Mouse (Mus musculus): Measurements from ENCODE around the gene Pinlyp.

Pinlyp gene

GRCm38 (mm10) chr7:24546068-24546614 is at the start of gene Pinlyp, which contains the start of gene Xrcc1:
Gene Pinlyp (minus strand): TSS chr7:24546118.
Gene Xrcc1 (plus strand): TSS chr7:24546289.
- DNase-seq = no peak

- DNase-seq = no peak
These were observed 49.5 kb upstream of the Pinlyp start for GRCm38 (mm10) chr7:24595464-24595863.

- DNase-seq = no peak
These were observed 48.4 kb upstream of the Pinlyp start for GRCm38 (mm10) chr7:24594309-24594803.

- DNase-seq = peak; percentile 75 to 76
These were observed 47.8 kb upstream of the Pinlyp start for GRCm38 (mm10) chr7:24593621-24594308.

- no peak for DNase-seq
These were observed 46.9 kb upstream of the Pinlyp start for GRCm38 (mm10) chr7:24592781-24593180.

- no peak for DNase-seq
These were observed 46.2 kb upstream of the Pinlyp start for GRCm38 (mm10) chr7:24592163-24592562.

- DNase-seq = no peak
These were observed 45.8 kb upstream of the Pinlyp start for GRCm38 (mm10) chr7:24591735-24592134.

- DNase-seq = peak; percentile 75 to 87
These were observed 42.4 kb upstream of the Pinlyp start for GRCm38 (mm10) chr7:24588336-24588735.

- DNase-seq = no peak
These were observed 41.6 kb upstream of the Pinlyp start, which contains the start of the genes Ethe1 and Zfp575 for GRCm38 (mm10) chr7:24587330-24588105. Gene Ethe1 (plus strand): TSS chr7:24587543. Gene Zfp575 (minus strand): TSS chr7:24587641.

- no peak for DNase-seq
These were observed 40.9 kb upstream of the Pinlyp start for GRCm38 (mm10) chr7:24586828-24587227.

- DNase-seq = no peak
These were observed 40.1 kb upstream of the Pinlyp start for GRCm38 (mm10) chr7:24585995-24586394.

GRCm38 (mm10) chr7:24584876-24585275 is 39.0 kb upstream of the Pinlyp start:
- no peak for DNase-seq

GRCm38 (mm10) chr7:24577811-24578210 is 31.9 kb upstream of the Pinlyp start:
- no peak for DNase-seq

- DNase-seq = no peak
These were observed 28.4 kb upstream of the Pinlyp start for GRCm38 (mm10) chr7:24574224-24574796.

- no peak for DNase-seq
These were observed 26.5 kb upstream of the Pinlyp start for GRCm38 (mm10) chr7:24572455-24572854.

- DNase-seq = no peak
These were observed 25.2 kb upstream of the Pinlyp start for GRCm38 (mm10) chr7:24571071-24571470.

GRCm38 (mm10) chr7:24568512-24568911 is 22.6 kb upstream of the Pinlyp start:
- DNase-seq = no peak

- DNase-seq = no peak
These were observed 20.3 kb upstream of the Pinlyp start for GRCm38 (mm10) chr7:24566206-24566605.

- DNase-seq = no peak
These were observed 19.7 kb upstream of the Pinlyp start for GRCm38 (mm10) chr7:24565627-24566026.

- DNase-seq = peak; percentile 57 to 59
These were observed 18.8 kb upstream of the Pinlyp start for GRCm38 (mm10) chr7:24564607-24565265.

GRCm38 (mm10) chr7:24563837-24564206 is 17.9 kb upstream of the Pinlyp start:
- DNase-seq = no peak

GRCm38 (mm10) chr7:24563191-24563836 is 17.4 kb upstream of the Pinlyp start:
- no peak for DNase-seq

Measured in lung, adult 18-20 months (tissue).